Mouse (Mus musculus): Measurements from ENCODE around the gene Sv2a. TPM values are rescaled to one million over a fixed set of nuclear protein-coding genes. Genes with fewer than 3 reads are reported as not detected.

Sv2a gene
- total and polyA plus RNA-seq, 2 experiments from 2014 or later, result 10.8 to 15.4 TPM

GRCm38 (mm10) chr3:96182382-96182776 is 1.4 kb downstream of the Sv2a start:
- 10% methylated on average over 4 of the region's 4 CpGs for WGBS
- peak; percentile 61 for ATAC-seq (ENCODE audit: insufficient read depth, low read depth)

GRCm38 (mm10) chr3:96192977-96193376 is 12.0 kb downstream of the Sv2a start:
- 60% methylated on average over 12 of the region's 12 CpGs for WGBS

More at GRCm38 (mm10) chr3:96182382-96182776, 1.4 kb downstream of the Sv2a start:
- peaks cover 21% of the 10 kb centered on the region for H3K36me3 ChIP-seq (replicated peaks; ENCODE audit: control insufficient read depth, insufficient read depth, low read length)
- H3K9ac ChIP-seq (replicated peaks; ENCODE audit: low read depth, low read length), result peak overlapping the region; percentile 44; the same call in 1 of the 2 replicates
- TF ChIP-seq EP300 (IDR thresholded peaks at IDR 0.05; ENCODE audit: low read depth), result no peak
- TF ChIP-seq CTCF (IDR thresholded peaks at IDR 0.05; ENCODE audit: low read depth), result no peak
- peak overlapping the region; percentile 60 for H3K4me3 ChIP-seq (ENCODE audit: low read depth, low read length)
- peak overlapping the region; percentile 87 for H3K27ac ChIP-seq (ENCODE audit: low read depth)
- H3K4me2 ChIP-seq (ENCODE audit: low read depth, low read length), result peak overlapping the region; percentile 74
- no peaks in the 10 kb centered on the region for H3K9me3 ChIP-seq (replicated peaks; ENCODE audit: control insufficient read depth, low read length)
- DNase-seq (ENCODE audit: low spot score), result peak; percentile 74
- H3K27me3 ChIP-seq (ENCODE audit: control insufficient read depth, insufficient read depth, low read length), result no peaks in the 10 kb centered on the region
- H3K4me1 ChIP-seq (ENCODE audit: control insufficient read depth, insufficient read depth), result peaks cover 26% of the 10 kb centered on the region

DNA sequence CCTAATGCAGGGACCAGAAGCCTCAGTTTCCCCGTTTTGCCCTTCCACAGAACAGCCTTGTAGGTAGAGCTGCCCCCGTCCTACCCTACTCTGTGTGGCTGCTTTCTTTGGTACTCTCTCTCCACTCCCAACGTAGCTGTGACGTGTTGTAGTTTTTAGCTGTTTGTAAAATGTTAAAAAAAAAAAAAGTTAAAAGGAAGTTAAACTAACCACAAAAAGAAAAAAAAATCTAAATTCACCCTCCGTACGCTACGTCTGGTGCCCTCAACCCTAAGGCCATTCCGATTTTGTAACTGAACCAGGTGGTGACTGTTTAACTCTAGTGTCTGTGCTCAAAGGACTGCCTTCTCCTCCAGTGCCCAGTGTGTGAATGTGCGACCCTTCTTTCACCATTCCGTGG is 14.0 kb downstream of the Sv2a start:
- 88% methylated on average over 10 of the region's 10 CpGs for WGBS
- Histone ChIP-seq H3K27ac (ENCODE audit: low read depth) (no peak overlapping the region), H3K4me3 (ENCODE audit: low read depth, low read length) (no peak overlapping the region), H3K27me3 (ENCODE audit: control insufficient read depth, insufficient read depth, low read length) (no peaks in the 10 kb centered on the region), H3K9me3 (replicated peaks; ENCODE audit: control insufficient read depth, low read length) (no peaks in the 10 kb centered on the region), H3K4me2 (ENCODE audit: low read depth, low read length) (no peak overlapping the region), H3K4me1 (ENCODE audit: control insufficient read depth, insufficient read depth) (peaks cover 13% of the 10 kb centered on the region), H3K9ac (replicated peaks; ENCODE audit: low read depth, low read length) (no peak overlapping the region), H3K36me3 (replicated peaks; ENCODE audit: control insufficient read depth, insufficient read depth, low read length) (peaks cover 30% of the 10 kb centered on the region)
- DNase-seq (ENCODE audit: low spot score) (no peak), ATAC-seq (ENCODE audit: insufficient read depth, low read depth) (no peak)
- no peak for TF ChIP-seq CTCF (IDR thresholded peaks at IDR 0.05; ENCODE audit: low read depth)
- TF ChIP-seq EP300 (IDR thresholded peaks at IDR 0.05; ENCODE audit: low read depth), result no peak

More at GRCm38 (mm10) chr3:96192977-96193376, 12.0 kb downstream of the Sv2a start:
- Histone ChIP-seq H3K36me3 (replicated peaks; ENCODE audit: control insufficient read depth, insufficient read depth, low read length) (peaks cover 45% of the 10 kb centered on the region), H3K4me3 (ENCODE audit: low read depth, low read length) (no peak overlapping the region), H3K27me3 (ENCODE audit: control insufficient read depth, insufficient read depth, low read length) (no peaks in the 10 kb centered on the region), H3K27ac (ENCODE audit: low read depth) (no peak overlapping the region), H3K4me2 (ENCODE audit: low read depth, low read length) (no peak overlapping the region), H3K4me1 (ENCODE audit: control insufficient read depth, insufficient read depth) (peaks cover 10% of the 10 kb centered on the region), H3K9me3 (replicated peaks; ENCODE audit: control insufficient read depth, low read length) (no peaks in the 10 kb centered on the region), H3K9ac (replicated peaks; ENCODE audit: low read depth, low read length) (no peak overlapping the region)
- no peak for DNase-seq (ENCODE audit: low spot score)
- TF ChIP-seq EP300 (IDR thresholded peaks at IDR 0.05; ENCODE audit: low read depth) (no peak), CTCF (IDR thresholded peaks at IDR 0.05; ENCODE audit: low read depth) (no peak)
- ATAC-seq (ENCODE audit: insufficient read depth, low read depth), result no peak

DNA sequence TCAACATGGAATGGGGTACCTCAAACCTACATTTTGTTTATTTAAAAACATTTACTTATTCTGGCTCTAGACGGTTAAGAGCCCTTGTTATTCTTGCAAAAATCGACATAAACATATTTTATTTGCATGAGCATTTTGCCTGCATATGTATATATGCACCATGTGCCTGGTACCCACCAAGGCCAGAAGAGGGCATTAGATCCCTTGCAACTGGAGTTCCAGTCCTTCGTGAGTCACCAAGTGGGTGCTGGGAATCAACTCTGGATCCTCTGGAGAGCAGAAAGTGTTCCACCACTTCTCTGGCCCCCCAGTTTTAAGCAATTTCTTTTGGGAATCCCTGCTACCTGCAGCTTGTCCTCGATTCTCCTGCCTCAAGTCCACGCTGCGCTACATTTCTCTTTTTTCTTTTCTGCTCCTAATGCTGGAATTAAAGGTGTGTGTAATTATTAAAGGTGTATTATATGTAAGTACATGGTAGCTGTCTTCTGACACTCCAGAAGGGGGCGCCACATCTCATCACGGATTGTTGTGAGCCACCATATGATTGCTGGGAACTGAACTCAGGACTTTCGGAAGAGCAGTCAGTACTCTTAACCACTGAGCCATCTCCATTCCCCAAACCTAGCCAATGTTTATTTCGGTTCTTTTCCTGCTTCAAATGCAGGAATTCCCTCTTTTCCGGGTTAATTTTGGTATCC is 14.8 kb downstream of the Sv2a start:
- Histone ChIP-seq H3K27ac (ENCODE audit: low read depth) (no peak overlapping the region), H3K9me3 (replicated peaks; ENCODE audit: control insufficient read depth, low read length) (no peaks in the 10 kb centered on the region), H3K4me3 (ENCODE audit: low read depth, low read length) (no peak overlapping the region), H3K27me3 (ENCODE audit: control insufficient read depth, insufficient read depth, low read length) (no peaks in the 10 kb centered on the region), H3K4me1 (ENCODE audit: control insufficient read depth, insufficient read depth) (peaks cover 13% of the 10 kb centered on the region), H3K4me2 (ENCODE audit: low read depth, low read length) (no peak overlapping the region), H3K36me3 (replicated peaks; ENCODE audit: control insufficient read depth, insufficient read depth, low read length) (peaks cover 22% of the 10 kb centered on the region), H3K9ac (replicated peaks; ENCODE audit: low read depth, low read length) (no peak overlapping the region)
- 92% methylated on average over 11 of the region's 11 CpGs for WGBS
- peak; percentile 0; the same call in 1 of the 2 replicates for TF ChIP-seq CTCF (IDR thresholded peaks at IDR 0.05; ENCODE audit: low read depth)
- TF ChIP-seq EP300 (IDR thresholded peaks at IDR 0.05; ENCODE audit: low read depth), result no peak
- DNase-seq (ENCODE audit: low spot score) (no peak), ATAC-seq (ENCODE audit: insufficient read depth, low read depth) (no peak)

DNA sequence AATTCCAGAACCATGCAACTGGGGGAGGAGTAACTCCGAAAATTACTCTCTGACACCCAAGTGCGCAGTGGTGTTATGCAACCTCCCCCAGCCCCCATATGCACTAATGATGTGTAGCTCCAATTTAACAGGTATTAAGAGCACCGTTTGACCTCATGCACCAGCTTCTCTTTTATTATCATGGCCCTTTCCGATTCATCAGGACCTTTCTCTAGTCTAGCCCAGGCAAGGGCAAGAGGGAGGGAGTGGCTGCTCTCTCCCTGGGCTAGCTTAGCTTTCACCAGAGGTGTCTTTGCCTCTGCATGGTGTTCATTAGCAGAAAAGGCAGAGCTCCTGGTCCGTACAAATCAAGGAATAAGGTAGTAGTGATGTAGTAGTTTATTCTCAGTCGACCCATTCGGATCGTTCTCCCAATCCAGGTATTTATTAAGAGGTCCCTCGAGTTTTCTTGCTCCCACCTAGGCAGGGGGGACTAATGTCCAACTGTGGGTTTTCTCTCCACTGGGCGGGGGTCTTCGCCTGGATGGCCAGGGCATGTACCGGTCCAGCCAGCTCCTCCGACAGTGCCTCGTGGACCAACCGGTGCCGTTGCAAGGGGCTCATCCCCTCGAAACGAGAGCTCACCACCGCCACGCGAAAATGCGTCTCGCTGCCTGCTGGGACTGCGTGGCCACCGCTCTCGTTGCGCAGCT is 15.6 kb downstream of the Sv2a start:
- H3K9ac ChIP-seq (replicated peaks; ENCODE audit: low read depth, low read length), result peak overlapping the region; percentile 45
- peaks cover 16% of the 10 kb centered on the region; the same call in 1 of the 2 replicates for H3K36me3 ChIP-seq (replicated peaks; ENCODE audit: control insufficient read depth, insufficient read depth, low read length)
- DNase-seq (ENCODE audit: low spot score) (no peak), ATAC-seq (ENCODE audit: insufficient read depth, low read depth) (peak; percentile 1; the same call in 1 of the 2 replicates)
- H3K4me1 ChIP-seq (ENCODE audit: control insufficient read depth, insufficient read depth), result peaks cover 13% of the 10 kb centered on the region
- peak overlapping the region; percentile 65 for H3K4me2 ChIP-seq (ENCODE audit: low read depth, low read length)
- H3K9me3 ChIP-seq (replicated peaks; ENCODE audit: control insufficient read depth, low read length), result no peaks in the 10 kb centered on the region
- peak overlapping the region; percentile 48 for H3K4me3 ChIP-seq (ENCODE audit: low read depth, low read length)
- TF ChIP-seq CTCF (IDR thresholded peaks at IDR 0.05; ENCODE audit: low read depth), result no peak
- no peak for TF ChIP-seq EP300 (IDR thresholded peaks at IDR 0.05; ENCODE audit: low read depth)
- no peaks in the 10 kb centered on the region for H3K27me3 ChIP-seq (ENCODE audit: control insufficient read depth, insufficient read depth, low read length)
- peak overlapping the region; percentile 79 for H3K27ac ChIP-seq (ENCODE audit: low read depth)
- 20% methylated on average over 27 of the region's 27 CpGs for WGBS
